Mouse (Mus musculus): ENCODE data around the gene Ankfn1.
A peak's percentile ranks its signal among the peaks of the same experiment; 100 is the strongest.

Gene Ankfn1

GRCm38 (mm10) chr11:89472871-89473270, 304.6 kb downstream of the Ankfn1 start:
- DNase-seq (ENCODE audit: low read depth, low spot score): no peak

- DNase-seq (ENCODE audit: low read depth, low spot score): no peak
Measured at GRCm38 (mm10) chr11:89465381-89465780, 312.1 kb downstream of the Ankfn1 start.

GRCm38 (mm10) chr11:89462216-89462615, 315.2 kb downstream of the Ankfn1 start:
- no peak for DNase-seq (ENCODE audit: low read depth, low spot score)

GRCm38 (mm10) chr11:89459437-89459836, 318.0 kb downstream of the Ankfn1 start:
- DNase-seq (ENCODE audit: low read depth, low spot score): no peak

GRCm38 (mm10) chr11:89455647-89456231, 321.7 kb downstream of the Ankfn1 start:
- peak; percentile 63 for DNase-seq (ENCODE audit: low read depth, low spot score)

GRCm38 (mm10) chr11:89454702-89455101, 322.8 kb downstream of the Ankfn1 start:
- DNase-seq (ENCODE audit: low read depth, low spot score): no peak

- DNase-seq (ENCODE audit: low read depth, low spot score): peak; percentile 63
Measured at GRCm38 (mm10) chr11:89452862-89453261, 324.6 kb downstream of the Ankfn1 start.

- DNase-seq (ENCODE audit: low read depth, low spot score): no peak
Measured at GRCm38 (mm10) chr11:89450406-89450805, 327.0 kb downstream of the Ankfn1 start.

GRCm38 (mm10) chr11:89448986-89449385, 328.5 kb downstream of the Ankfn1 start:
- DNase-seq (ENCODE audit: low read depth, low spot score): no peak

- no peak for DNase-seq (ENCODE audit: low read depth, low spot score)
Measured at GRCm38 (mm10) chr11:89447477-89447876, 330.0 kb downstream of the Ankfn1 start.

GRCm38 (mm10) chr11:89440566-89440965, 336.9 kb downstream of the Ankfn1 start:
- DNase-seq (ENCODE audit: low read depth, low spot score): no peak

GRCm38 (mm10) chr11:89424358-89424757, 353.1 kb downstream of the Ankfn1 start:
- DNase-seq (ENCODE audit: low read depth, low spot score): peak; percentile 38

- no peak for DNase-seq (ENCODE audit: low read depth, low spot score)
Measured at GRCm38 (mm10) chr11:89422637-89423036, 354.8 kb downstream of the Ankfn1 start.

GRCm38 (mm10) chr11:89420767-89421438, 356.6 kb downstream of the Ankfn1 start:
- DNase-seq (ENCODE audit: low read depth, low spot score): no peak

GRCm38 (mm10) chr11:89419863-89420262, 357.6 kb downstream of the Ankfn1 start:
- no peak for DNase-seq (ENCODE audit: low read depth, low spot score)

- DNase-seq (ENCODE audit: low read depth, low spot score): no peak
Measured at GRCm38 (mm10) chr11:89418644-89419043, 358.8 kb downstream of the Ankfn1 start.

- DNase-seq (ENCODE audit: low read depth, low spot score): no peak
Measured at GRCm38 (mm10) chr11:89416769-89417168, 360.7 kb downstream of the Ankfn1 start.

- no peak for DNase-seq (ENCODE audit: low read depth, low spot score)
Measured at GRCm38 (mm10) chr11:89408774-89409173, 368.7 kb downstream of the Ankfn1 start.

- no peak for DNase-seq (ENCODE audit: low read depth, low spot score)
Measured at GRCm38 (mm10) chr11:89404489-89404888, 373.0 kb downstream of the Ankfn1 start.

- DNase-seq (ENCODE audit: low read depth, low spot score): no peak
Measured at GRCm38 (mm10) chr11:89403436-89403835, 374.0 kb downstream of the Ankfn1 start.

GRCm38 (mm10) chr11:89388851-89389250, 388.6 kb downstream of the Ankfn1 start:
- DNase-seq (ENCODE audit: low read depth, low spot score): no peak

GRCm38 (mm10) chr11:89382634-89383009, 394.8 kb downstream of the Ankfn1 start:
- DNase-seq (ENCODE audit: low read depth, low spot score): no peak
